Mouse (Mus musculus) testis, adult 2 months (tissue): ENCODE measurements around the gene Fzr1.

Source experiments
- CTCF ChIP-seq: fragments of 200-500 bp; IDR thresholded peaks from 2 replicates; pipeline ENCODE4 v1.5.1; 2012; ENCODE audit warnings: low read depth, mild to moderate bottlenecking, inconsistent platforms, low read length, moderate library complexity; ENCODE audit not compliant: control insufficient read depth, insufficient read depth, insufficient replicate concordance
- POLR2A ChIP-seq: fragments of 200-500 bp; IDR thresholded peaks from 2 replicates; pipeline ENCODE4 v1.6.1; 2012; ENCODE audit warnings: low read depth, mild to moderate bottlenecking, inconsistent platforms, low read length, moderate library complexity; ENCODE audit not compliant: control insufficient read depth

- no peak for TF ChIP-seq CTCF
- no peak for TF ChIP-seq POLR2A
These were observed 17.5 kb upstream of the Fzr1 start for GRCm38 (mm10) chr10:81395865-81396264.
